Mouse (Mus musculus): ENCODE results near the gene Ccdc92b. TPM values are rescaled to one million over a fixed set of nuclear protein-coding genes. Genes with fewer than 3 reads are reported as not detected.

The Ccdc92b gene
- polyA plus RNA-seq, 1 experiment, result 0.01 TPM

GRCm38 (mm10) chr11:74638791-74639411 lies 19.5 kb downstream of the Ccdc92b start:
- no peaks in the 10 kb centered on the region for H3K79me2 ChIP-seq (ENCODE audit: control insufficient read depth, insufficient read depth)
- H3K4me3 ChIP-seq (ENCODE audit: insufficient read depth, poor library complexity, severe bottlenecking), result peak overlapping the region; percentile 49
- H3ac ChIP-seq (ENCODE audit: control insufficient read depth, insufficient read length, low read depth), result peak overlapping the region; percentile 28
- H3K79me3 ChIP-seq (ENCODE audit: low read depth), result no peaks in the 10 kb centered on the region
- TF ChIP-seq CTCF (IDR thresholded peaks at IDR 0.05; ENCODE audit: control insufficient read depth, insufficient read depth, insufficient read length) (no peak), MYOG (IDR thresholded peaks at IDR 0.05; ENCODE audit: control insufficient read depth, extremely low read depth, insufficient read length) (no peak), CEBPB (IDR thresholded peaks at IDR 0.05; ENCODE audit: low read depth) (no peak), USF1 (IDR thresholded peaks at IDR 0.05; ENCODE audit: low read depth) (no peak), FOSL1 (IDR thresholded peaks at IDR 0.05; ENCODE audit: insufficient read depth, low read length, poor library complexity, severe bottlenecking) (no peak), MAX (IDR thresholded peaks at IDR 0.05) (no peak), MYOD1 (IDR thresholded peaks at IDR 0.05; ENCODE audit: control insufficient read depth, insufficient read length, low read depth) (no peak)
- no peaks in the 10 kb centered on the region for H3K27me3 ChIP-seq (ENCODE audit: control insufficient read depth, insufficient read depth, insufficient read length)
- no peaks in the 10 kb centered on the region for H3K36me3 ChIP-seq (ENCODE audit: control insufficient read depth, insufficient read depth)

DNA sequence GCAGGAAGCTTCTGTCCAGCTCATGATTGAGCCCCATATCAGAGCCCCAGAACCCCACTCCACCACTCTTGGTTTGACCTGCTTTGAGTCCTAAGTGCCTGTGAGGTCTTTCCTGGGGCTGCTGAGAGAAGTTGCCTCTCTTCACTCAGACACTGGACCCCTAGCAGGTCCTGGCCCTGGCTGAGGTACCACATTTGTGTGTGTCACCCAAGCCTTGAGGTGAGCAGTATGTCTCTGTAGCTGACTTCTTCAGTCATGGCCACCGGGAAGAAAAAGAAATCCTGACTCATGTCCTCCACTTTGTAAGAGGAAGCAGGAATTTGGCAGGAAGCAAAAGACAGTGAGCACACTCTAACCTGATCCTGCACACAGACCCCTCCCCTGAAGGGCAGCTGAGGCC lies 20.2 kb downstream of the Ccdc92b start:
- Histone ChIP-seq H3ac (ENCODE audit: control insufficient read depth, insufficient read length, low read depth) (no peak overlapping the region), H3K4me3 (ENCODE audit: insufficient read depth, poor library complexity, severe bottlenecking) (no peak overlapping the region), H3K27me3 (ENCODE audit: control insufficient read depth, insufficient read depth, insufficient read length) (no peaks in the 10 kb centered on the region), H3K79me2 (ENCODE audit: control insufficient read depth, insufficient read depth) (no peaks in the 10 kb centered on the region), H3K79me3 (ENCODE audit: low read depth) (no peaks in the 10 kb centered on the region), H3K36me3 (ENCODE audit: control insufficient read depth, insufficient read depth) (no peaks in the 10 kb centered on the region)
- TF ChIP-seq MAX (IDR thresholded peaks at IDR 0.05), result no peak
- TF ChIP-seq CTCF (IDR thresholded peaks at IDR 0.05; ENCODE audit: control insufficient read depth, insufficient read depth, insufficient read length), result no peak
- TF ChIP-seq USF1 (IDR thresholded peaks at IDR 0.05; ENCODE audit: low read depth), result no peak
- no peak for TF ChIP-seq MYOG (IDR thresholded peaks at IDR 0.05; ENCODE audit: control insufficient read depth, extremely low read depth, insufficient read length)
- TF ChIP-seq FOSL1 (IDR thresholded peaks at IDR 0.05; ENCODE audit: insufficient read depth, low read length, poor library complexity, severe bottlenecking), result no peak
- TF ChIP-seq CEBPB (IDR thresholded peaks at IDR 0.05; ENCODE audit: low read depth), result no peak
- no peak for TF ChIP-seq MYOD1 (IDR thresholded peaks at IDR 0.05; ENCODE audit: control insufficient read depth, insufficient read length, low read depth)

GRCm38 (mm10) chr11:74647966-74648365 lies 28.6 kb downstream of the Ccdc92b start:
- Histone ChIP-seq H3K36me3 (ENCODE audit: control insufficient read depth, insufficient read depth) (peaks cover 18% of the 10 kb centered on the region), H3K4me3 (ENCODE audit: insufficient read depth, poor library complexity, severe bottlenecking) (no peak overlapping the region), H3K27me3 (ENCODE audit: control insufficient read depth, insufficient read depth, insufficient read length) (no peaks in the 10 kb centered on the region), H3K79me2 (ENCODE audit: control insufficient read depth, insufficient read depth) (peaks cover 37% of the 10 kb centered on the region), H3K79me3 (ENCODE audit: low read depth) (peaks cover 33% of the 10 kb centered on the region), H3ac (ENCODE audit: control insufficient read depth, insufficient read length, low read depth) (no peak overlapping the region)
- no peak for TF ChIP-seq MAX (IDR thresholded peaks at IDR 0.05)
- no peak for TF ChIP-seq USF1 (IDR thresholded peaks at IDR 0.05; ENCODE audit: low read depth)
- no peak for TF ChIP-seq CEBPB (IDR thresholded peaks at IDR 0.05; ENCODE audit: low read depth)
- TF ChIP-seq FOSL1 (IDR thresholded peaks at IDR 0.05; ENCODE audit: insufficient read depth, low read length, poor library complexity, severe bottlenecking), result no peak
- no peak for TF ChIP-seq CTCF (IDR thresholded peaks at IDR 0.05; ENCODE audit: control insufficient read depth, insufficient read depth, insufficient read length)
- TF ChIP-seq MYOG (IDR thresholded peaks at IDR 0.05; ENCODE audit: control insufficient read depth, extremely low read depth, insufficient read length), result no peak
- TF ChIP-seq MYOD1 (IDR thresholded peaks at IDR 0.05; ENCODE audit: control insufficient read depth, insufficient read length, low read depth), result no peak

DNA sequence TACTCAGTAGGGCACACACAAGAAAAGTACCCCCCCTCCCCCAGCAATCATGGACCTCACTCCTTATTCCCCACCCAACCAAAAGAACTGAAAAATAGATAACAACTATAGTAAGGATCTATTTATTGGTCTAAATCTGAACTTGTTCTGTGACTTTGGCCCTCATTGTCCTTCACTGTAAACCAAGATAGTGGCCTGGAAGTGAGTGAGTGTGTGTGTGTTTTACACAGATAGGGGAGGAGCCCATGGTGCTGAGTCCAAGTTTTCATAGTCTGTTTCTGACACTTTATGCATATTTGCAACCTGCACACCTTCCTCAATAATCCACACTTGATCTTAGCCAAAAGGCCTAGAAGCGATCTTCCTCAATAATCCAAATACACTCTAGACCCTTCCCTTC lies 29.3 kb downstream of the Ccdc92b start:
- H3K4me3 ChIP-seq (ENCODE audit: insufficient read depth, poor library complexity, severe bottlenecking), result peak overlapping the region; percentile 96
- H3K79me3 ChIP-seq (ENCODE audit: low read depth), result peaks cover 40% of the 10 kb centered on the region
- peaks cover 25% of the 10 kb centered on the region for H3K36me3 ChIP-seq (ENCODE audit: control insufficient read depth, insufficient read depth)
- no peak overlapping the region for H3ac ChIP-seq (ENCODE audit: control insufficient read depth, insufficient read length, low read depth)
- H3K27me3 ChIP-seq (ENCODE audit: control insufficient read depth, insufficient read depth, insufficient read length), result no peaks in the 10 kb centered on the region
- H3K79me2 ChIP-seq (ENCODE audit: control insufficient read depth, insufficient read depth), result peaks cover 44% of the 10 kb centered on the region
- TF ChIP-seq CEBPB (IDR thresholded peaks at IDR 0.05; ENCODE audit: low read depth) (no peak), MYOD1 (IDR thresholded peaks at IDR 0.05; ENCODE audit: control insufficient read depth, insufficient read length, low read depth) (no peak), MAX (IDR thresholded peaks at IDR 0.05) (no peak), CTCF (IDR thresholded peaks at IDR 0.05; ENCODE audit: control insufficient read depth, insufficient read depth, insufficient read length) (no peak), FOSL1 (IDR thresholded peaks at IDR 0.05; ENCODE audit: insufficient read depth, low read length, poor library complexity, severe bottlenecking) (no peak), USF1 (IDR thresholded peaks at IDR 0.05; ENCODE audit: low read depth) (no peak), MYOG (IDR thresholded peaks at IDR 0.05; ENCODE audit: control insufficient read depth, extremely low read depth, insufficient read length) (no peak)

DNA sequence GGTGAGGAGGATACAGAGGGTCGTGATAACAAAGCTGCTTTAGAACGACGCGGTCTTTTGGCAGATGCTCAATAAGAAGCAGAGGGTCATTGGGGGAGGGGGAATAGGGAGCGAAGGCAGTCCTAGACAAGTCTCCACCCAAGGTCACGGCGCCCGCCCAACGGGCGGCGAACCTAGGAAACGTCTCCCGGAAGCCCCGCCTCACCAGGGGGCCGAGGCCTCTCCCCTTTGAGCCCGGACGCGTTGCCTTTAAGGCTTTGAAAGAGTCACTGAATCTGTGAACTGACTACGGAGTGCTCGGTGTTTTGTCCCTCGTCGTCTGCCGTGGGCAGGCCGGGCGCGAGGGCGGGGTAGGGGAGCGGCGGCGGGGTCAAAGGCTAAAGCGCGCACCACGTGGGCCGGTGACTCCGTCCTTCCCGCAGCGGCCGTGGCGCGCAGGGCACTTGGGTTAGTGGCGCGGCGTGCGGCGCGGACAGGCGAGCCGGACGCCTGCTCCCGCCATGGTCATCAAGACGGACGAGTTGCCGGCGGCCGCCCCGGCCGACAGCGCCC lies 29.8 kb downstream of the Ccdc92b start, which contains the start of gene Cluh:
Gene Cluh (plus strand): TSS at position 401 of the 552 bp plus-strand sequence.
- peaks cover 45% of the 10 kb centered on the region for H3K79me3 ChIP-seq (ENCODE audit: low read depth)
- no peaks in the 10 kb centered on the region for H3K27me3 ChIP-seq (ENCODE audit: control insufficient read depth, insufficient read depth, insufficient read length)
- H3ac ChIP-seq (ENCODE audit: control insufficient read depth, insufficient read length, low read depth), result peak within 1 kb of the TSS; percentile 95
- H3K36me3 ChIP-seq (ENCODE audit: control insufficient read depth, insufficient read depth), result peaks cover 28% of the 10 kb centered on the region
- H3K79me2 ChIP-seq (ENCODE audit: control insufficient read depth, insufficient read depth), result peaks cover 49% of the 10 kb centered on the region
- H3K4me3 ChIP-seq (ENCODE audit: insufficient read depth, poor library complexity, severe bottlenecking), result peak within 1 kb of the TSS; percentile 96
- TF ChIP-seq MYOG (IDR thresholded peaks at IDR 0.05; ENCODE audit: control insufficient read depth, extremely low read depth, insufficient read length) (no peak), MAX (IDR thresholded peaks at IDR 0.05) (peak; percentile 83), USF1 (IDR thresholded peaks at IDR 0.05; ENCODE audit: low read depth) (peak; percentile 75), MYOD1 (IDR thresholded peaks at IDR 0.05; ENCODE audit: control insufficient read depth, insufficient read length, low read depth) (no peak)

Measured in C2C12 (cell line).